Mouse (Mus musculus) ovary, postnatal 36 days (tissue): ENCODE measurements around the gene Prr23a2.

Source experiments
- DNase-seq: peaks from one replicate; pipeline ENCODE4 v3.0.0; 2022; ENCODE audit warnings: low spot score, mixed read lengths

Prr23a2 gene

DNA sequence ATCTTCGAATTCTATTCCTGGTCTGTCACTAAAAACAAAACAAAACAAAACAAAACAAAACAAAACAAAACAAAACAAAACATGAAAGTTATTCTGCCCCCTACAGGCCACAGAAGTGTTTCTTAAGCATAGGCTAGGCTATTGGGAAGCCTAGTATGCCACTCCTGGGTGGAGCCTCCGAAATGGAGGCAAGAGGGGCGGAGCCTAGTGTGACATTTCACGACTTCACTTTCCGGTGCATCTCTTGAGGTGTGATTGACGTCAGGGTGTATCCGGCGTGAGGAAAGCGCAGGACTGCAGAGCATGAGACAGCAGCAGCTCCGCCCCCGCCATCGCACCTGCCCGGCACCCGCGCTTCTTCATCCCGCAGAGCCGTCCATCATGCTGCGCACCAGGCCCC, at the start of gene Prr23a2:
TSS of gene Prr23a2 (plus strand) at position 285 of the 400 bp plus-strand sequence.
- DNase-seq, result no peak

DNA sequence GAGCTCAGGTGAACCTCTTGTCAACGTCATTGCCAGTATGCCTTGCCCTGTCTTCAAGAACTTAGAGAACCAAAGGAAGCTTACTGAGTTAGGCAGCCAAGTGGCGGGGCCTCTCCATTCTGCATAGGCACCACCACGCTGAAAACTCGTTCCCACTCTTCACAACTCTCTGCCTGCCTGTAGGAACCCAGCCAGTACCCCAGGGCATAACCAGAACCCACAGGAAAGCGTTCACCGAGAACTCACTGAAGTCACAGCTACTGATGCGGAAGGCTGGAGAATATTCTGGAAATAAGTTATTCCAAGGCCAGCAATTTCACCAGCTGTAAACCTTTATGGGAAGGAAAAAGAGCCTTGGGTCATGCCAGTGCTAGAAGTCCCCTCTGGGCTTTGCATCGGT, 48.7 kb upstream of the Prr23a2 start:
- no peak for DNase-seq

DNA sequence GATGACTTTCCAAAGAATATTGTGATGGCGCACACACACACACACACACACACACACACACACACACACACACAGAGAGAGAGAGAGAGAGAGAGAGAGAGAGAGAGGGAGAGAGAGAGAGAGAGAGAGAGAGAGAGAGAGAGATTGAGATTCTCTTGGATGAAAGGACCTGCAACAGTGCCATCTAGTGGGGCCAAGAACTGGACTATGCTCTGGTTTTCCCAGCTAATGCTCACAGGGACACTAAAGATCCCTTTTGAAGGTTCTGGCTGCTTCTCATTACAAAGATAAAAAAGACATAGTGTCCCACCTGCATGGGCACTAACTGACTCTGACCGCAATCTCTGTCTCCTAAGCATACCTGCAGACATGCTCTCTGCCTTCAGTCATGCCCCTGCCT, 46.8 kb upstream of the Prr23a2 start:
- peak; percentile 55 for DNase-seq

DNA sequence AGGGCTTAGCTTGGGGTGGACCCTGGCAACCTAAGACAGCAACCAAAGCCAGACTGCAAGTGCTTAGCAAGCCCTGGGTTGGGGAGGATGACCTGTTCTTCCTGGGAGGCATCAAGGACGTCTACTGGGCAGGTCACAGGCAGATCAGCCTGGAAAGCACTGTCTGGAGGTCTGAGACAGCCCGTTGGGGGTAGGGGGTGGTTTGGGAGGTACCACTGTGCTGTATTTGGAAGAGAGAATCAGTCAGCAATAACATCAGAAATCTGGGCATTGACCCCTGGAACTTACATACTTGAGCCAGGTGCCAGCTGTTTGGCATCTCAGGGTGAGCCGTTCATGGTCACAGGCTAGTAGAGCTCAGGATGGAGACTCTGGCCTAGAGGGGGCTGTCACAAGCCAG, 40.2 kb upstream of the Prr23a2 start:
- DNase-seq, result peak; percentile 48

DNA sequence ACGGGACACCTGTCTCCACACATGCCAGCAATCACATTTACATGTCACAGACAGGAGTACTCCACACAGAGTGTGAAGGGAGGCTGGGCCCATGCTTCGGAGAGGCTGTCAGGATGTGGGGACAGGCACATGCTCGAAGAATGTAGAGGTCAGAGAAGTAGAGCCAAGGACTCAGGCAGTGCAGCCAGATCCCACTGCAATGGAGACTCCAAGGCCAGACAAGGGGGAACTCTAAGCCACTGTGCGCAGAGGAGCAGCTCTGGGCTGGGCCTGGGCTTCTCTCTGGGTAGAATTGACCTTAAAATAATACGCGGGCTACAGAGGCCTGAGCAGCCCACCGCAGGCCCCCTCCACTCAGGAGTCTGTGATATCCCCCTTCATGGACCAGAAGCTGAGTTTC, 38.7 kb upstream of the Prr23a2 start:
- peak; percentile 33 for DNase-seq

DNA sequence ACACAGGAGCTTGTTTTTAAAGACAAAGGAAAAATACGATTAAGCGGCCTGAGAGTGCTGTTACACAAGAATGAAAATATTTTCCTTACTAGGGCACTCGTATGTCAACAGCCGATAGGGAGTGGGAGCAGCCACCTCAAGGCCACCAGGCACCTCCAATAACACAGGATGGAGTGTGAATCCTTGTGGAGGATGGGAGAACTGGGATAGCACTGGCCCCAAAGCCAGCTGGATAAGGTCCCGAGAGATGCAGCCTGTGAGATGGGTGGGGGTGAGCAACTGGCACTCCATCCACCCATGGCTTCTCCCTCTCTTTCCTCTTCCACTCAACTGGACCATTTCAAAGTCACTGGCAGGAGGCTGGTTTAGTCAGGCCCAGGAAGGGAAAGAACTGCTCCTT, 37.3 kb upstream of the Prr23a2 start:
- DNase-seq, result peak; percentile 68

DNA sequence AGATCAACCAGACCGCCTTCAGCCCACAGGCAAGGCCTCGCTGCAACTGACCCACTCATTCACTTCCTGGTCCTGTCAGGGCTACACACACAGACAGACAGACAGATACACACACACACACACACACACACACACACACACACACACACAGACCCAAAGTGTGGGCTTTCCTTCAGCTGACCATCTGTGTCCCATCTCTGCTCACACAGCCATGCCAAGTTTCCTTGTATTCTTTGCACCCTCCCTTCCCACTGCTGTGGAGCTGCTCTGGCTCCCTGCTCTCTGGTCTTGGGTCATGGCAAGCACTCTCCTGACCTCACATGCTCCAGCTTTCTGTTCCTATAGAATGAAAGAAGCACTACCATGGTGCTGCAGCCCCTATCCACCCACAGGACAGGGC, 36.8 kb upstream of the Prr23a2 start:
- DNase-seq, result no peak

DNA sequence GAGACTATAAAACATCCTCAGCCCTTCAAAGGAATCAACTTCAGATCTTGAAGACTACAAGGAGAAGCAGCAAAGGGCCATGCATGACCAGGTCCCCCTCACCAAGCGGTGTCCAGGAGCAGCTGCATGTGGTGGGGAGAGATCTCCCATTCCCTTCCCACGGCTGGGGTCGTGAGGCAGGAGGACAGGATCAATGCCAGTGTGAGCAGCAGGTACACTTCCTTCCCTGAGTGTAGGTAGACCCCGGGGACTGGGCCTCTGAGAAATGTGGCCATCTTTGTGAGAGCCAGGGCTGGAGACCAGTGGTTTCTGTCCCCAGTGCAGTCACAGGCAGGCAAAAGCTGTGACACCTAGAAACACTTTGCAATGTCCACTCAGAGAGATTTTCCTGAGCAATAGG, 35.8 kb upstream of the Prr23a2 start:
- no peak for DNase-seq

DNA sequence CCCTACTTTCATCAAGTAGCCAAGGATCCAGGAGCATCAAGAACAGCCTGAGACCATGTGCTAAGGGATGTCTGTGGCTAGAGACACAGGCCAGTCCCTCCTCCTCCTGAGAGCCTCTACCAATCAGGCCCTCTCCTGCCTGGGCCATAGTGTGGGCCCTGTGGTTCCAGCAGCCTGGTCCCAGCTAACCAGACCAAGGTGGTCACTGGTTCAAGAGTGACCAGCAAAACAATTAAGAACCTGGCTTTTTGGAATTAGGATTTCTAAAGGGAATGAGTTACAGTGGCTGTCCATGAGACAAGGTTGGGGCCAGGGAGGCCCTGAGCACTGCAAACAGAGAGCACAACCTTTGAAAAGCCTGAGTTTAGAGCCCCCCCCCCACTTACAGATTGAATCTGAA, 35.2 kb upstream of the Prr23a2 start:
- DNase-seq, result no peak

DNA sequence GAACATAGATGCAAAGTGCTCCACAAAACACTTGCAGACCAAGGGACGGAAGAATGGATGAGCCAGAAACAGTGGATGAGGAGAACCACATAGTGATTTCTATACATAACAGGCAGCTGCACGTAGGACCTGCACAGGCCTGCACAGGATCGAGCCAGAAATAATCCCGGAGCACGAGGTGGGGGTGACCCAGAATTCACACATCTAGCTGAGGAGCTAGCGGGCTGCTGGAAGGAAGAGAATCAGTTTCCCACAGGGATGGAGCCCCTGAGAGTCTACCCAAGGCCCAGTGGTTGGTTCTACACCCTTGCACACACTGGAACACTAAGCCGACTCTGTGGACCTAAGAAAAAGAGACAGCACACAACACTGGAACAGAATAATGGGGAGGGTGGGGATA, 32.5 kb upstream of the Prr23a2 start:
- no peak for DNase-seq

DNA sequence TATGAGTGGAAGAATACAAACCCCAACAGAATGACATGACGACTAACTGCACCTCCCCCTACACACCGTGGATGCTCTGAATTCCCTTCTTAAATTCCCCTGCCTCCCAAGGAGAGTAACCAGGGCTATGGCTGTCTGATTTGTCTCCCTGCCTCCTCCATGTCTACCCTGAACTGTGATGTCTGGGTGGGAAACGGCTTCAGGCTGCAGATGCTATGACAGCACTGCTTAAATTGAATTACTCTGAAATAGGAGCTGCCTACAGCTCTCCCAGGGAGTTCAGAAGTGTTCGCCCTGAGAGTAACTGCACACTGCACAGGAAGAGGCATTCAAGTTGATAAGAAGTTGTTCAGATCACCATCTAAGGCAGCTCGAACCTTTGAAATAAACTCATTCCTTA, 26.8 kb upstream of the Prr23a2 start:
- DNase-seq, result no peak

DNA sequence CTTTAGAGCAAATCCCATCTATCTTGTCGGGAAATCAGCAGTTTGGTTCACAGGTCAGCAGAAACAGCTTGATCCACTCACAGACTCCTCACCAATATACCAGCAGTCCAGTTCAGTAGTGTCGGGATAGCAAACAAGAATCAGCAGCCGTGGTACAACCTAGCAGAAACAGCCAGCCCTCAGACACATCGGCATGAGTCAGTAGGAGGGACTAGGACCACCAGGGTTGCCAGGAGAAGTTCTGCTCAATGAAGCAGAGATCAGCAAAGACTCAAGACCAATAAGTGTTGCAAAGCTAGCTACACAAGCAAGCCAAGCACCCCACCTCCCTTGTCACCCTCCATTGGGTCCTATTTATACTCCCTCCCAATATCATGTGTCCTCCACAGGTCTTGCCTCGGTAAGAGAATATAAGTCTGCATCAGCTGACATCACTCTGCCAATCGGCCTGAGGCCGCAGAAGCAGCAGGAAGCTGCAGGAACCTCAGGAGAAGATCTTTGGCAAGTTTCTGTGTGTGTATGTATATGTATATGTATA, 18.7 kb upstream of the Prr23a2 start:
- DNase-seq, result no peak

DNA sequence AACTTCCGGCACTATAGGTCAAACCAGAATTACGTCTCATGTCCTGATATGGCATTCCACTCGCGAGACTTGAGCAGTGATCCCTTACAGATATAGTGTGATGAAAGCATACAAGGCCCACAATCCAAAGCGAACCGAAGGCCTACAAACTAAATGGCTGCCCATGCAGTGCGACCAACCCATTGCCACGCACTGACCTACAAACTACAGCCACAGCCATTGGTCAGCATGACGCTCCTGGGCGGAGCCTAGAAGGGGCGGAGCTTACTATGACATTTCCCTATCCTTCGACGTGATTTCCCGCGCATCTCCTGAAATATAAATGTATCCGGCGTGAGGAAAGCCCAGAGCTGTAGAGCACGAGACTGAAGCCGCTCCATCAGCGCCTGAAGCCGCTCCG, 14.2 kb upstream of the Prr23a2 start, which contains the start of gene Prr23a1:
TSS of gene Prr23a1 (plus strand) at position 387 of the 400 bp plus-strand sequence.
- no peak for DNase-seq

DNA sequence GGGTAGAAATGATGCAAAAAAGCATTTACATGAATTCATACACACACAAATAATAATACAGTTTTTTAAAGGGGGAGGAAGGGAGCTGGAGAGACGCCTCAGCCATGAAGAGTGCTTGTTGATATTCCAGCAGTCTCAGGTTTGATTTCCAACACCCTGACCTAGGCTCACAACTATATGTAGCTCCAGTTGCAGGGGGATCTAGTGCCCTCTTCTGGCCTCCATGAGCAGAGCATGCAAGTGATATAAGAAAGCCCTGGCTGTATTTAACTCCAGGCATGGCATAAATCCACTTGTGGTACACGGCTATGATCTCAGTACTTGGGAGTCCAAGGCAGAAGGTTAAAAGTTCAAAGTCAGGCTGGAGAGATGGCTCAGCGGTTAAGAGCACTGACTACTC, 7.2 kb downstream of the Prr23a2 start:
- no peak for DNase-seq

DNA sequence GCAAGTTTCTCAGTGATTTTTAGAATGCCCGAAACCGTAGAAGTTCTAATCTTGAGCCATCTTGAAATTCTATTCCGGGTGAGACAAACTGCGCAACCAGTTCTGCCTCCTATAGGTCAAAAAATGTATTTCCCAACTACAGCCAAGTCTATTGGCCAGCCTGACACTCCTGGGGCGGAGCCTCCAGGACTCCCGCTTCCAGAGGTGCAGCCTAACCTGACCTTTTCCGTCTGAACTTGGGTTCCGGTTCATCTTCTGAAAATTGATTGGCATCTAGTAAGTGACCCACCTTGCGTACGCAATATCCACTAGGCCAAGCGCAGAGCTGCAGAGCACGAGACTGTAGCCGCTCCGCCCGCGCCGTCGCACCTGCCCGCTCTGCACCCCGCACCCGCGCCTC, 8.3 kb downstream of the Prr23a2 start, which contains the start of gene Prr23a3:
TSS of gene Prr23a3 (plus strand) at position 197 of the 400 bp plus-strand sequence.
- DNase-seq, result no peak

DNA sequence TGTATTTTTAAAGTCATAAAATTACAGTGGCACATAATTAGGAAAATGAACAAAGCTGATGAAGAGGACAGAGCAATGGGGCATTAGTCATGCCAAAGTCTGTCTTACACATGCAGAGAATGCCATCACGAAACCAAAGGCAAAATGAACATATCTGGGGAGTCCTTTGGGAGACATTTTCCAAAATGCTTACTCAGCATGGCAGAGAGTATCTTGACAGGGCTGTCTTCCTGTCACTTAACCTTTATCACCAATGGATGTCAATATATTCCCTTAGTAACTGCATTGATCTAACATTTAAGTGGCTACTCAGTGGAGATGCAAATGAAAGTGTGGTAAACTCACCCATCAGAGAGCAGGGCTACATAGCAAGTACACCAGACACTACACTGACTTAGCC, 45.2 kb downstream of the Prr23a2 start:
- DNase-seq, result no peak

DNA sequence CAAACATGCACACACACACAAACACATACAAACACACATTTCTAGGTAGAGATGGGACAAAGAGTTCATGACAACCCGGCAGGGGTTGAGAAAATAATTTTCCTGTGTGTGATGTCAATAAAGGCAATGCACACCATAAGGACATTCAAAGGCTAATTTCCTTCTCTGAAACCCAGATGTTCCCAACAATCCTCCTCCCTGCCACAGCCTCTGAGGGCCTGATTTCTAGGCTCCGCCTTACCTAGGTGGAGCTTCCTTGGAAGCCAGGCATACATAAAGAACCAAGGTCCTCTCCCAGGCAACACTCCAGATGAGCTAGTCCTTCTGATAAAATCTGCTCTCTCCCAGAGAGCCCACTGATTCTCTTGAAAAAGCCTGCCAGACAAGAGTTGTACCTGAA, 46.5 kb downstream of the Prr23a2 start, which contains the start of gene 7420426K07Rik:
TSS of gene 7420426K07Rik (plus strand) at position 301 of the 400 bp plus-strand sequence.
- DNase-seq, result no peak
